14 mouse cellular contexts compared by ENCODE assay signal in the genomic region with DNA sequence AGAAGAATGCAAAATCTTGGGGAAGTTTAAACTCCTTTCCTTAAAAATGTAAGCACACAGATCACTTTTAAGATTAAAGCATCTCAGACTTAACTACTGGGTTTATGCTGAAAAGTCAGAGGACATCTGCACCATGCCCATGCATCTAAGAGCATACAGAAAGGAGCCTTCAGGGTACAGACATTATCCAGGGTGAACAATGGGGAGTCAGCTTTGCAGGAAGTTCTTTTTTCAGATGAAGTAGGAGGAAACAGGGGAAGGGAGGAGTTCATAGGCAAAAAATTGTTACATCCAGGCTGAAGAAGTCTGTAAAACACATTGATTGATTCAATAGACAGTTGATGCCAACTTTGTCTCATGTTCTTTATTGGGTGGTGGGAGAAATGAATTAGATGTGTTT.
"Had no signal": no experiment of that assay in that cellular context is flagged by ENCODE, and none has a peak within 500 bp of the region (broad histone marks: within the 10 kb centered on the region; RNA-seq: fewer than 3 reads in every experiment).

No protein-coding gene starts in this region.

- H3K4me3 ChIP-seq: layer of hippocampus, adult 2 months; limb, embryonic 10.5 days; limb, embryonic 13.5 days; liver, embryonic 13.5 days; midbrain, embryonic 13.5 days had no signal

- DNase-seq: kidney, adult 2 months; kidney, postnatal 25 days; layer of hippocampus, adult 9-11 months; liver; liver, embryonic 13.5 days; lung, embryonic 14.5 days; thymus, postnatal 25 days had no signal

- H3K4me1 ChIP-seq: limb, embryonic 10.5 days; limb, embryonic 13.5 days; midbrain, embryonic 13.5 days had no signal

- H3K27me3 ChIP-seq: limb, embryonic 13.5 days; liver, embryonic 13.5 days; midbrain, embryonic 13.5 days had no signal

- H3K9ac ChIP-seq: limb, embryonic 13.5 days; liver, embryonic 13.5 days; lung, embryonic 14.5 days; midbrain, embryonic 13.5 days had no signal

- ATAC-seq: lung, postnatal 0 days; midbrain, embryonic 13.5 days had no signal

- H3K9me3 ChIP-seq: limb, embryonic 10.5 days; limb, embryonic 13.5 days; liver, embryonic 13.5 days; midbrain, embryonic 13.5 days had no signal

- H3K4me2 ChIP-seq: limb, embryonic 13.5 days; liver, embryonic 13.5 days; lung, embryonic 14.5 days; midbrain, embryonic 13.5 days had no signal

- H3K27ac ChIP-seq: kidney, postnatal 0 days; layer of hippocampus, adult 2 months; limb, embryonic 10.5 days; limb, embryonic 13.5 days; liver, embryonic 13.5 days; macrophage; midbrain, embryonic 13.5 days had no signal
